Mouse (Mus musculus) MEL (cell line): ENCODE data around the gene Fuz. TPM values are rescaled to one million over a fixed set of nuclear protein-coding genes. Genes with fewer than 3 reads are reported as not detected.

Source experiments
- DNase-seq: peaks from one replicate; pipeline ENCODE4 v3.0.0; 2011; ENCODE audit warnings: low read depth, low spot score
- H3K27ac ChIP-seq: 2 replicates; pipeline ENCODE4 v1.5.1; 2012; ENCODE audit warnings: low read depth, mild to moderate bottlenecking, control low read depth, low read length, moderate library complexity; ENCODE audit not compliant: control insufficient read depth
- H3K27me3 ChIP-seq, 2 experiments: fragments of 150-350 bp in 1 of 2; sonication (generic) in 1 of 2; 2 replicates each; pipeline ENCODE4 v1.6.1; 2012; ENCODE audit warnings: low read length in 2 of 2, mild to moderate bottlenecking in 2 of 2, improper control_type of control experiment in 1 of 2, moderate library complexity in 1 of 2; ENCODE audit not compliant: insufficient read depth in 2 of 2, control insufficient read depth in 1 of 2
- H3K36me3 ChIP-seq, 2 experiments: 2 replicates each; pipeline ENCODE4 v1.6.1; 2012 to 2014; ENCODE audit warnings: low read length in 2 of 2, improper control_type of control experiment in 1 of 2, inconsistent platforms in 1 of 2, mild to moderate bottlenecking in 1 of 2; ENCODE audit not compliant: insufficient read depth in 2 of 2, control insufficient read depth in 1 of 2
- H3K4me1 ChIP-seq, 2 experiments: fragments of 150-350 bp in 1 of 2; sonication (generic) in 1 of 2; 2 replicates each; pipeline ENCODE4 v1.6.1; 2012; ENCODE audit warnings: low read length in 2 of 2, improper control_type of control experiment in 1 of 2, mild to moderate bottlenecking in 1 of 2; ENCODE audit not compliant: insufficient read depth in 2 of 2, control insufficient read depth in 1 of 2
- H3K4me3 ChIP-seq, 2 experiments: fragments of 150-350 bp in 1 of 2; sonication (generic) in 1 of 2; 2 replicates each; pipeline ENCODE4 v1.5.1; 2012; ENCODE audit warnings: low read depth in 2 of 2, low read length in 2 of 2, mild to moderate bottlenecking in 2 of 2, moderate library complexity in 2 of 2, control low read depth in 1 of 2, improper control_type of control experiment in 1 of 2; ENCODE audit not compliant: control insufficient read depth in 1 of 2, insufficient read depth in 1 of 2
- H3K79me2 ChIP-seq: 2 replicates; pipeline ENCODE4 v1.6.1; 2012; ENCODE audit warnings: mild to moderate bottlenecking, low read length, moderate library complexity; ENCODE audit not compliant: control insufficient read depth, poor library complexity, insufficient read depth
- H3K9ac ChIP-seq: 2 replicates; pipeline ENCODE4 v1.6.1; 2012; ENCODE audit warnings: low read depth, mild to moderate bottlenecking, control low read depth, low read length, moderate library complexity; ENCODE audit not compliant: control insufficient read depth, poor library complexity, severe bottlenecking
- H3K9me3 ChIP-seq: fragments of 150-350 bp; sonication (generic); replicated peaks from 2 replicates; pipeline ENCODE4 v1.6.1; 2012; ENCODE audit warnings: mild to moderate bottlenecking, low read length, improper control_type of control experiment, moderate library complexity; ENCODE audit not compliant: insufficient read depth
- CHD1 ChIP-seq: IDR thresholded peaks from 2 replicates; pipeline ENCODE4 v1.6.1; 2012; ENCODE audit warnings: low read depth, mild to moderate bottlenecking, inconsistent platforms, low read length, improper control_type of control experiment
- CTCF ChIP-seq, 3 experiments: IDR thresholded peaks in 2 of 3; conservative IDR thresholded peaks in 1 of 3; 2 replicates each; pipeline ENCODE4 v1.5.1; 2011 to 2012; ENCODE audit warnings: low read length in 3 of 3, low read depth in 2 of 3, mild to moderate bottlenecking in 2 of 3, improper control_type of control experiment in 1 of 3, inconsistent platforms in 1 of 3, mixed read lengths in 1 of 3, moderate library complexity in 1 of 3; ENCODE audit not compliant: control insufficient read depth in 1 of 3, insufficient read depth in 1 of 3, poor library complexity in 1 of 3, severe bottlenecking in 1 of 3
- E2F4 ChIP-seq: IDR thresholded peaks from 2 replicates; pipeline ENCODE4 v1.6.1; 2011; ENCODE audit warnings: low read depth, low read length, improper control_type of control experiment, borderline replicate concordance
- ETS1 ChIP-seq: IDR thresholded peaks from 2 replicates; pipeline ENCODE4 v1.6.1; 2012; ENCODE audit warnings: low read depth, mild to moderate bottlenecking, inconsistent platforms, low read length, improper control_type of control experiment, moderate library complexity
- JUND ChIP-seq: IDR thresholded peaks from 2 replicates; pipeline ENCODE4 v1.6.1; 2011; ENCODE audit warnings: low read depth, mild to moderate bottlenecking, improper control_type of control experiment, low read length
- MAFK ChIP-seq: IDR thresholded peaks from 2 replicates; pipeline ENCODE4 v1.6.1; 2011; ENCODE audit warnings: low read depth, mild to moderate bottlenecking, low read length, improper control_type of control experiment, borderline replicate concordance
- MAX ChIP-seq: IDR thresholded peaks from 2 replicates; pipeline ENCODE4 v1.6.1; 2011; ENCODE audit warnings: low read length, improper control_type of control experiment
- MAZ ChIP-seq: IDR thresholded peaks from 2 replicates; pipeline ENCODE4 v1.6.1; 2012; ENCODE audit warnings: low read depth, mild to moderate bottlenecking, inconsistent platforms, low read length, improper control_type of control experiment
- MEF2A ChIP-seq: IDR thresholded peaks from 2 replicates; pipeline ENCODE4 v1.6.1; 2014; ENCODE audit warnings: low read depth, mild to moderate bottlenecking, inconsistent platforms, low read length, improper control_type of control experiment; ENCODE audit not compliant: poor library complexity, insufficient replicate concordance, severe bottlenecking; ENCODE audit errors: extremely low read depth
- NELFE ChIP-seq: IDR thresholded peaks from 2 replicates; pipeline ENCODE4 v1.6.1; 2011; ENCODE audit warnings: low read depth, low read length, improper control_type of control experiment
- NRF1 ChIP-seq: IDR thresholded peaks from 2 replicates; pipeline ENCODE4 v1.6.1; 2014; ENCODE audit warnings: low read depth, mild to moderate bottlenecking, inconsistent platforms, low read length, improper control_type of control experiment, moderate library complexity; ENCODE audit not compliant: poor library complexity, insufficient read depth, severe bottlenecking
- POLR2A ChIP-seq, 2 experiments: IDR thresholded peaks; 2 replicates each; pipeline ENCODE4 v1.6.1; 2011 to 2012; ENCODE audit warnings: low read length in 2 of 2, mild to moderate bottlenecking in 2 of 2, control low read depth in 1 of 2, improper control_type of control experiment in 1 of 2, low read depth in 1 of 2, moderate library complexity in 1 of 2; ENCODE audit not compliant: control insufficient read depth in 1 of 2, insufficient read depth in 1 of 2, poor library complexity in 1 of 2
- POLR2AphosphoS2 ChIP-seq: IDR thresholded peaks from 2 replicates; pipeline ENCODE4 v1.6.1; 2011; ENCODE audit warnings: low read length, improper control_type of control experiment
- POLR2AphosphoS5 ChIP-seq: IDR thresholded peaks from 2 replicates; pipeline ENCODE4 v1.6.1; 2012; ENCODE audit warnings: low read depth, borderline replicate concordance, mild to moderate bottlenecking, inconsistent platforms, low read length, moderate library complexity, mixed read lengths
- RAD21 ChIP-seq: IDR thresholded peaks from 2 replicates; pipeline ENCODE4 v1.6.1; 2011; ENCODE audit warnings: mild to moderate bottlenecking, low read depth, low read length, improper control_type of control experiment
- SMC3 ChIP-seq: IDR thresholded peaks from 2 replicates; pipeline ENCODE4 v1.6.1; 2011; ENCODE audit warnings: low read depth, low read length, improper control_type of control experiment
- TAL1 ChIP-seq: IDR thresholded peaks from 2 replicates; pipeline ENCODE4 v1.6.1; 2012; ENCODE audit warnings: mild to moderate bottlenecking, inconsistent platforms, low read length, moderate library complexity, mixed read lengths
- TBP ChIP-seq: IDR thresholded peaks from 2 replicates; pipeline ENCODE4 v1.8.0; 2011; ENCODE audit warnings: low read depth, low read length, improper control_type of control experiment
- TCF12 ChIP-seq: IDR thresholded peaks from 2 replicates; pipeline ENCODE4 v1.6.1; 2014; ENCODE audit warnings: low read depth, mild to moderate bottlenecking, inconsistent platforms, low read length, improper control_type of control experiment, moderate library complexity
- USF2 ChIP-seq, 2 experiments: IDR thresholded peaks; 2 replicates each; pipeline ENCODE4 v1.6.1; 2011 to 2012; ENCODE audit warnings: improper control_type of control experiment in 2 of 2, low read length in 2 of 2, borderline replicate concordance in 1 of 2, inconsistent platforms in 1 of 2, low read depth in 1 of 2, mild to moderate bottlenecking in 1 of 2; ENCODE audit not compliant: insufficient read depth in 1 of 2
- ZC3H11A ChIP-seq: IDR thresholded peaks from 2 replicates; pipeline ENCODE4 v1.6.1; 2012; ENCODE audit warnings: low read depth, mild to moderate bottlenecking, inconsistent platforms, low read length, improper control_type of control experiment
- ZMIZ1 ChIP-seq: IDR thresholded peaks from 2 replicates; pipeline ENCODE4 v1.6.1; 2012; ENCODE audit warnings: low read depth, mild to moderate bottlenecking, inconsistent platforms, low read length, improper control_type of control experiment, moderate library complexity
- polyA plus RNA-seq, 2 experiments: library from polyadenylated mRNA; stranded (reverse) in 1 of 2; unstranded in 1 of 2; fragments of >175 nt in 1 of 2; fragments of >200 nt in 1 of 2; gene quantifications; 2 replicates each; pipeline versions ENCODE4 v1.2.1 to v1.2.4; 2012; ENCODE audit warnings: low replicate concordance in 2 of 2, low read depth in 1 of 2; ENCODE audit not compliant: insufficient read length in 2 of 2, insufficient read depth in 1 of 2, missing spikeins in 1 of 2
- total RNA-seq: library from RNA; depleted of rRNA; stranded (reverse); fragments of 300-350 nt; gene quantifications from 2 replicates; pipeline ENCODE4 v1.2.3, GENCODE M21; 2012

Gene Fuz
- total and polyA plus RNA-seq, 3 experiments = 9.4 to 18.1 TPM; not detected in 1

- no peak for TF ChIP-seq NELFE
- no peak for TF ChIP-seq MAFK
- TF ChIP-seq TCF12 = no peak
- no peak for TF ChIP-seq MEF2A
- no peak for TF ChIP-seq ETS1
- no peak for TF ChIP-seq NRF1
- no peak for TF ChIP-seq CTCF (IDR thresholded peaks at IDR 0.05 in 2 of 3, conservative IDR thresholded peaks at IDR 0.05 in 1 of 3; ENCODE audit: control insufficient read depth in 1 of 3, insufficient read depth in 1 of 3, low read depth in 2 of 3, low read length in 3 of 3, poor library complexity in 1 of 3, severe bottlenecking in 1 of 3)
- TF ChIP-seq JUND = no peak
- no peak for TF ChIP-seq RAD21
- no peak for TF ChIP-seq POLR2AphosphoS5
- no peak for TF ChIP-seq CHD1
- TF ChIP-seq TAL1 = no peak
- no peak for TF ChIP-seq POLR2AphosphoS2
- TF ChIP-seq USF2 (IDR thresholded peaks at IDR 0.05; ENCODE audit: borderline replicate concordance in 1 of 2, insufficient read depth in 1 of 2, low read depth in 1 of 2, low read length in 2 of 2) = no peak
- H3K4me1 ChIP-seq = no peaks in the 10 kb centered on the region
- no peaks in the 10 kb centered on the region for H3K27me3 ChIP-seq
- no peaks in the 10 kb centered on the region for H3K9me3 ChIP-seq
- no peaks in the 10 kb centered on the region for H3K79me2 ChIP-seq
- peaks cover 0 to 1% of the 10 kb centered on the region in 2 experiments; a peak in 1 of 4 replicates for H3K36me3 ChIP-seq
- H3K4me3 ChIP-seq = no peak overlapping the region
- H3K27ac ChIP-seq = no peak overlapping the region
- H3K9ac ChIP-seq = no peak overlapping the region
- DNase-seq = no peak
Observed at GRCm38 (mm10) chr7:44908706-44909476, 13.0 kb downstream of the Fuz start.

GRCm38 (mm10) chr7:44914396-44914795 is 18.5 kb downstream of the Fuz start:
- Histone ChIP-seq H3K79me2 (no peaks in the 10 kb centered on the region), H3K27ac (no peak overlapping the region), H3K9me3 (no peaks in the 10 kb centered on the region), H3K27me3 (no peaks in the 10 kb centered on the region), H3K4me1 (no peaks in the 10 kb centered on the region), H3K9ac (no peak overlapping the region), H3K4me3 (no peak overlapping the region), H3K36me3 (peaks cover 0 to 1% of the 10 kb centered on the region in 2 experiments; a peak in 1 of 4 replicates)
- TF ChIP-seq ZMIZ1 (no peak), TBP (no peak), MEF2A (no peak), MAX (no peak), CHD1 (no peak), MAFK (no peak), E2F4 (no peak), ZC3H11A (no peak), SMC3 (no peak), MAZ (no peak), POLR2A (IDR thresholded peaks at IDR 0.05; ENCODE audit: control insufficient read depth in 1 of 2, insufficient read depth in 1 of 2, low read depth in 1 of 2, low read length in 2 of 2, poor library complexity in 1 of 2) (no peak), NELFE (no peak)
- no peak for DNase-seq
